Mouse (Mus musculus) liver, adult (tissue): ENCODE results near the gene Ccdc80.

Source experiments
- GATA4 ChIP-seq: IDR thresholded peaks from 2 replicates; pipeline ENCODE4 v1.6.1; 2014; ENCODE audit warnings: mild to moderate bottlenecking, low read length; ENCODE audit not compliant: insufficient replicate concordance

Gene Ccdc80

DNA sequence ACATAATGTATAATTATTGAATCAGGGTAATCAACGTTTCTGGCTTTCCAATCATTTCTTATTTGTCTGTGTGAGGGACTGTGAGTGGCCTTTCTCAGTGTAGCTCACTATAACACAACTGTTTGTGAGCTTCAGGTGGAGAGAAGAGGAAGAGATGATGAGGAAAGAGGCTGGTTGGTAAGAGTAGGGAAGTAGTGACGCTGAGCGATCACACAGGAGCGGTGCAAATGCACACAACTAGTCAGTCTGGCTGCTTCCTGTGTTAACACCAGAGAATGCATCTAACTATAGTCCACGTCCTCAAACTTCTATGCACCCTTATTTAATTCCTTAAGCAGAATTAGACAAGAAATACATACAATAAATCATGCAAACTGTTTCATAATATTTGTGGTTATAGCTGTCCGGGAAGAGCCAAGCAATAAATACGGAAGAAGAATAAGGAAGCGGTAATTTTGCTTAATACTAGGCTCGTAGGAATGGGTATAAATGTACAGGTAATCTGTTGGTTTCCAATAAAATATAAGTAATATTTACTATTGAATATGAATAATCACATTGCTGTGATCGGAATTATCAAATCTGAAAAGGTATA is 55.4 kb downstream of the Ccdc80 start:
- no peak for TF ChIP-seq GATA4

DNA sequence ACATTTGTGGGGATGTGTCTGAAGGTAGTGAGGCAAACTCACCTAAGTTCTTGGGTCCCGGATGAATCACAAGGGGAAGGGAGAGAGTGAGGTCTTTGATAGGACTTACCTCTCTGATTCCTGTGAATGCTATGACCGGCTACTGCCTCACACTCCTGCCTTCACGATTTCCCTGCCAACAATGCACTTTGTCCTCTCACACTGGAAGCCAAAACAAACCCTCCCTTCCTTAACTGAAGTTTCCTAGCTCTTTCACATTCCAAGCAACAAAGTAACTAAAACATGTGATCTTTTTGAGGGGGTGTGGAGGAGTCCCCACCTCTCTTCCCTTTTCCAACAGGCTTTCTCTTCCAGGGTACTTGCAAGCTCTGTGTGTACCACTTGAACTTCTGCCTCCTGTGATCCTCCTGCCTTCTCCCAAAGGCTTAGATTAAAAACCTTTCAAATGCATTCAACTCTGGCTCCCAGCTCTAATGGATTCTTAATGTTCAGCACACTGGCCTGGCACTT is 61.6 kb downstream of the Ccdc80 start:
- no peak for TF ChIP-seq GATA4

DNA sequence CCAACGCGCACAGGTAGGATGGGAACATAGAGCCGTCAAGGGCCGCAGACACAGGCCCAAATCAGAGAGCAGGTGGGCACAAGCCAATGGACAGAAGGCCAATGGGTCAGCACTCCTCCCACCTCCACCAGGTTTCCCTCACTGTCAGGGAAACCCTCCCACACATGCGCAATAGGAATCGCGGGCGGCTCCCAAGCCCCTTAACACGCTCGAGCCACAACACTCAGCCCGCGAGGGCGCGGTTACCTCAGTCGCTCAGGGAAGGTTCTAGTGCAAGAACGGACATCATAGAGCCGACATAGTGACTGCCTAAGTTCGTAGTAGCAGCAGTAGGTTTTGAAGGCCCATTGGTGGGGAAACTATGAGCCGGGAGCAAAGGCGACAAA is 64.9 kb downstream of the Ccdc80 start:
- no peak for TF ChIP-seq GATA4

DNA sequence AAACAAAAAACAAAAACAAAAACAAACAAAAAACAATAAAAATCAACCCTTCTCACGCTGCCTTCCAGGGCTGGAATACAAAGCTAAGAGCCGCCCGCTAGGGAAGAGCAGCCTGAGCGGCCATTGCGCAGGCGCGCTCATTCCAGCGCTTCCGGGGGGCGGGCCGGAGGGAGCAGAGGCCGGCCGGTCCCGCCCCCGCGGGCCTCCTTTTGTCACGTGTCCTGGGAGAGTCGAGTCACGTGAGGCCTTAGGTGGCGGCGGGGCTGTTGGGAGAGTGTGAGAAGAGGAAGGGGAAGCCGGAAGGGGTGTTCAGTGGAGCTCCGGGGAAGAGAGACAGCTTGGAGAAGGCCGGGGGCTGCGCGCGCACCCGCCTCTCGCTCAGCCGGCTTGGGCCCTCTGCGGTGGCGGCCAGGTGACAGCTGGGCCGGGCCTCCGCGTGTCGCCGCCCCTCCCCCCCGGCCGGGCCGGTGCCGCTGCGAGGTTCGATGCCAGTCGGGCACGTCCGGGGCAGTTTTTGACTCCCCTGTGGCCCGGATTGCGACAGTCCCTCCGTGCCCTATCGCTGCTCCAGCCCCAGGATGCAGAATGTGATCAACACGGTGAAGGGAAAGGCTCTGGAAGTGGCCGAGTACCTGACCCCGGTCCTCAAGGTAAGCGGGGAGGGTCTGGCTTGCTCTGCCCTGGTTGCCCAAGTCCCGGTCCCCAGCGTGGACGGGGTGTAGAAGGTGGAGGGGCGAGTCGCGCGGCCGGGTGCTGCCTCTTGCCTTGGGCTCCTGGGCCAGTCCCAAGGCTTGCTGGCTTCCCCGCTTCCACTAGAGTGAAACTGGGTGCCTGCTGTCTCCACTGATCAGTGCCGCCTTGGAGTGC is 65.6 kb downstream of the Ccdc80 start, which contains the start of the genes Slc35a5 and Atg3:
Gene Slc35a5 (minus strand): TSS at position 185 of the 867 bp plus-strand sequence.
Gene Atg3 (plus strand): TSS at position 264 of the 867 bp plus-strand sequence.
- TF ChIP-seq GATA4, result no peak; the same call in 1 of the 2 replicates

DNA sequence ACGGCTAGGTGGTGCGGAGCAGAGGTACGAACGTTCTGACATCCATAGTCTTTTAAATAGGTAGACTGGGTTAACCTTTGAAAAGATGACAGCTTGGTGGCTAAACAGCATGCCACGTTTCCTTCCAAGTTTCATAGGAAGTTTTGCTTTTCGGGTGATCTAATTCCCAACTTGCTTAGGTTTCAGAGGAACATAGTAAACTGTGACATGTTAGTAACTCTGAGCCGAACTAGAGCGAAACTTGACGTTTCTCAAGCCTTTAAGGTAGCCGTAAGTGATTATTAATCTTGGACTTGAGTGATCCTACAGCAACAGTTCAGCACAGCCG is 66.2 kb downstream of the Ccdc80 start:
- no peak for TF ChIP-seq GATA4
